Mouse (Mus musculus): ENCODE results near the gene Mmel1.

The Mmel1 gene

GRCm38 (mm10) chr4:154904185-154905071 lies 35.0 kb downstream of the Mmel1 start:
- peak; percentile 68 to 74 for DNase-seq (ENCODE audit: low spot score in 2 of 2)

- peak; percentile 52 to 72 for DNase-seq (ENCODE audit: low spot score in 2 of 2)
Observed at GRCm38 (mm10) chr4:154907833-154908232, 38.4 kb downstream of the Mmel1 start.

GRCm38 (mm10) chr4:154908490-154908889 lies 39.1 kb downstream of the Mmel1 start:
- DNase-seq (ENCODE audit: low spot score in 2 of 2) = no peak

DNA sequence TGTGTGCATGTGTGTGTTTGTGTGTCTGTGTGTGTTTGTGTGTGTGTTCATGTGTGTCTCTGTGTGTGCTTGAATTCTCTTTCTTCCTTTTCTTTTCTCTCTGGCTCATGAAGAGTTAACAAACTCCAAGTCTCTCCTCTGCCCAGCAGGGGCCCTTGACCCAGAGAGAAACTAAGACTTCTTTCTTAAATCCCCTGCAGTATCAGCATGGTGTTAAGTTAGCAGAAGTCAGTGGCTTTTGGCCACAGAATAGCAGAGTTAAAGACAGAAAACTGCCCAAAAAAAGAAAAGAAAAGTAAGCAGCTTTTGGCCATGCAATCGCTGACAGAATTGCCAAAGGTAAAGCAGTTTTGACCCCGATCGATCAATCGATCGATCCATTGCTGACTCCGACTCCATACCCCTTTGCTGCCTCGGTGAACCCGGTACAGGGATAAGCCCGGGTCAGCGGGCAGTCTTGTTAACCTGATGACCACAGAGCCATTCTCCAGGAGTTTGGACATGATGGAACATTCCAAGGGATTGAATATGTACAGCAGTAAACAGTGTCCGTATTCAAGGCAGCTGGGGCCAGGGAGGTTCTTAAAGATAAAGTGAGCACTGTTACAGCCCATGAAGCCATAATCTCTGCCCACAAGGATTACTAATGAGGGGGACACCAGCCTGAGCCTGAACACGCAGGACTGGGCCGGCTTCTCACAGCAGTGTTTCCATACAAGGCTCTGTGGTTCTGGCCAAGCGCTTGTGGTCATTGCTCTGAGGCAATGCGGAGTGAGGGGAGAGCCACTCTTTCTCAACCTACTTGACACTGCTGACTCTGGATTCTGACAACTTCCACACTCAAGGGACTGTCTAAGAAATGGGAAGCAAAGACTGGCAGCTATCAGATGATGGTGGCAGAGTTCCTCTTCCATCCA lies 41.5 kb downstream of the Mmel1 start:
- DNase-seq (ENCODE audit: low spot score in 2 of 2) = no peak

DNA sequence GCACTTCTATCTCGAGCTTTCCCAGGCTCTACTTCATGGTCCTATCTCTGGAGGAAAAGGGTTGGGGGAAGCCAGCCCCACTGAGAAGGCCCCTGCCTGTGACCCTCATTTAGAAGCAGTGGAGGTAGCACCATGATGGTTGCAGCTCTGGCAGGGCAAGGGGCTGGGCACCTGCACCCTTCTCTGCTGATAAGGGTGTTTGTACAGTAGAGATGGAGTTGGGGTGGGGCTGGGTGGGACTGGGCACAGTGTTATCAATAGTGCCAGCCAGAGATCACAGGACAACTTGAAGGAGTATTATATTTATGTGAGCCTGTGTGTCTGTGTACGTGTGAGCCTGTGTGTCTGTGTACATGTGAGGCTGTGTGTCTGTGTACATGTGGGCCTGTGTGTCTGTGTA lies 42.3 kb downstream of the Mmel1 start:
- no peak for DNase-seq (ENCODE audit: low spot score in 2 of 2)

DNA sequence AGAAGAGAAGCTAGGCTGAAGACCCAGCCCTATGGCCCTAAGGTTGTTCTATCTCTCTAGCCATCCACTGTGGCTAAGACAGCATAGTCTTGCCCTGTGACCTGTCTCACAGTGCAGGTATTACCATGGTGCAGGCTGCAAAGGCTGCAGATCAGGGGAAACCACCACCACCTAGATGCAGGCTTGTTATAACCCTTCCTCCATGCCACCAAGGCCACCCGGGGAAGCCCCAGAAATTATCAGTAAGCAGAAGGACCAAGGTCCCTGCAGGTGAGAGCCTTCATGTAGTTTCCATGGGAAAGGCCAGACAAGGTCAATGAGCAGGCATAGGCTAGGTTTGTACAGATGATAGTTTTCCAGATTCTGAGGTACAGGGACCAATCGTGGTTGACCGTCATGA lies 44.5 kb downstream of the Mmel1 start:
- no peak for DNase-seq (ENCODE audit: low spot score in 2 of 2)

DNA sequence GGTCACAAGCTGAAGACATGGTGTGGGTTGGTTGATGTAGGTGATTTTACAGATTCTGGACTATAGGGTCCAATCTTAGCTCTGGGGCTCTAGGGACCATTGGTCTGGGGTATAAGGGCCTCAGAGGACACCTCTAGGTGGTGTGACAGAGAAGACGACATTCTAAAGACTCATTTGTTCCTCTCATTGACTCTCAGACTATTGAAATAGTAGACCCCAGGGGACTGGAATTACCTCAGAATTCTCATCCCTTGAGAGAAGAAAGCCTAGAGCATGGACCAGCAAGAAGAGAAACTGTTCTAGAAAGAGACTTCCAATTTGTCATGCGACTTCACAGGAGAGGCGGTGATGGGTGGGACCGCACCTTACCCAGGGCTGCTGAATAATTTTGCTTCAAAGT lies 44.9 kb downstream of the Mmel1 start:
- no peak for DNase-seq (ENCODE audit: low spot score in 2 of 2)

GRCm38 (mm10) chr4:154914707-154915106 lies 45.3 kb downstream of the Mmel1 start:
- no peak for DNase-seq (ENCODE audit: low spot score in 2 of 2)

- DNase-seq (ENCODE audit: low spot score in 2 of 2) = no peak
Observed at GRCm38 (mm10) chr4:154915286-154915685, 45.9 kb downstream of the Mmel1 start.

DNA sequence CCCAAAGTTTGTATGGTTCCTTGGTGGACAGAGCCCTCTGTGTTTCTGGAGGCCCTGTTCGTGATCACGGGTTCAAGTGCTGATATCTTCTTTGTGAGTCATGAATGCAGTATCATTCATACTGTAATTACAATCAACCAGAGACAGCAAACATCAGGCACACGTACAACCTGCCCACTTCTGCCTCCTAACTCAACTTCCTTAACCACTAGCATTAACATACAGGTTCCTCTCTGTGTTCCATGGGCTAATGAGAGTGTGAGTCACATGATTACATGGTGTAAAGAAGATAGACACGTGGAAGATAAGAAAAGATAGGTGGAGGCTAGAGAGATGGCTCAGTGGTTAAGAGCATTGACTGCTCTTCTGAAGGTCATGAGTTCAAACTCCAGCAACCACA lies 47.3 kb downstream of the Mmel1 start:
- no peak for DNase-seq (ENCODE audit: low spot score in 2 of 2)

DNA sequence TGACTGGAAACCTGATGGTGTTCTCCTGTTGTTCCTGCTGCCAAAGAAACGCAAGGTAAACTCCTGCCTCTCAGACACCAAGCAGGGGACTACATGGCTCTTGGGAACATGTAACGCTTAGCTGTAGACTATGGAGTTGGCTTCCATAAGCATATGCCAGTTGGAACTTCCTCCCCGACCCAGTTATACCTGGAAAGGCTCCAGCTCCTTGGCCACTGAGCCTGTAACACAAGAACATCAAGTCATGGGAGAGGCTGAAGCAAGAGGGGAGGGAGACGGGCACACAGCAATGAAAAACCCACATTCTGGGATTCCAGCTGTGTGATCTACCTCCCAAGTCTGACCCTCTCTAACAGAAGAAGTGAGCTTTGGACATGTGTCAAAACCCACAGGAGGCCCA lies 52.9 kb downstream of the Mmel1 start:
- DNase-seq (ENCODE audit: low spot score in 2 of 2) = no peak

DNA sequence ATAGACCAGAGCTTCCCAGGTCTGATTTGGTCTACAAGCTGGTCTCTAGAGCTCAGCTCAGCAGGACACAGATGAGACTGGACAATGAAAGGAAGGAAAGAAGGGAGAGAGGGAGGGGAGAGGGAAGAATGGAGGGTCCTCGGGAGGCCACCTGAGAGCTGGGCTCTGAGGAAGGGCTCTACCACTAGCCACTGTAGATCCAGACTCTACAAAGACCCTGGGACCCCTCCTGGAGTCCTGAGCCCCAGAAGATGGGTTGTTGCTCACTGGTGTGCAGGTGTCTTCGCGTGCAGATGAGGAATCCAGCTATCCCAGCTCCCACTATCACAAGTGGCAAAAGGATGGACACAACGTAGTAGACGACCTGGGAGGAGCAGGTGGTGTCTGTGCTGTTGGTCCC lies 53.5 kb downstream of the Mmel1 start:
- DNase-seq (ENCODE audit: low spot score in 2 of 2) = no peak

- no peak for DNase-seq (ENCODE audit: low spot score in 2 of 2)
Observed at GRCm38 (mm10) chr4:154925413-154925812, 56.0 kb downstream of the Mmel1 start.

GRCm38 (mm10) chr4:154926969-154927898 lies 57.8 kb downstream of the Mmel1 start:
- DNase-seq (ENCODE audit: low spot score in 2 of 2) = no peak

DNA sequence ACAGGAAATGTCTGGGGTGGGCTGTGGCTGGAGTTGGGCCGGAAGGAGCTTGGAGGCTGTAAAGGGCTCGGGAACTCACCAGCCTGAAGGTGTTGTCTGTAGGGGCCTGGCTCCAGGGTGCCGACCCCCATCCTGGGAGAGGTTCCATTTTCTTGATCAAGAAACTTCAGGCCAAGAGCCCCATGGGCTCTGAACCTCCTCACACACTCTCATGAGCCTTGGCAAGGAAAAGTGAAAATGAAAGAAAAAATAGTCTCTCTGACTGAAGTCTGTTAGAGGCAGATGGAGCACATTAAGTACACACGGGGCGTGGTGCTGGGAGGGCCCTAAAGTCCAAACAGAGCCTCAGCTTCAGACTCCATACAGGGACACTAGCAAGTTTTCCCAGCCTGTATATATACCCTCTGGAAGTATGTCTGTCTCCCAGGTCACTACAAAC lies 58.5 kb downstream of the Mmel1 start:
- DNase-seq (ENCODE audit: low spot score in 2 of 2) = no peak

- no peak for DNase-seq (ENCODE audit: low spot score in 2 of 2)
Observed at GRCm38 (mm10) chr4:154928395-154929087, 59.2 kb downstream of the Mmel1 start, which contains the start of gene Tnfrsf14. Tnfrsf14 (minus strand) TSS chr4:154928563.

DNA sequence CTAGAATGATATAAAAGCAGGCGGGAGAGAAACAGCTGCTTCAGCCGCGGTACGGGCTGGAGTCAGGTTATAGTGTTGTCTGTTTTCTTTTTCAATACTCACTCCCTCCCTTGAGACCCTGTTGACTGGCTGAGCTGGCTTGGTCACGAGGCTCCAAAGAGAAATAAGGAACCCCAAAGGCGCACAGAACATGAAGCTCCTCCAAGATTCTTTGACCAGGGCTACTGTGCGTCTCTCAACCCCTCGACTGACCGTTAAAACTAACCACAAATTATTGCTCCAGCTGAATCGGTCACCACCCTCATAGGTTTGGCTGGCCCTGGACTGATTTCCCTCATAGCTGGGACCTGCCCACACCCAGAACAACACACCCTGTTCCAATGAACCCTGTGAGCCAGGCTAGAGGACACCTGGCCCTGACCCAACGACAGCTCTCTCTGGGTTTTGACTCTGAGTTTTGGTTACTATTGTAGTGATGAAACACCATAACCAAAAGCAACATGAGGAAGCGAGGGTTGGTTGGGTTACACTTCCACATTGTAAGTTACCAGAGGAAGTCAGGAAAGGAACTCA lies 59.8 kb downstream of the Mmel1 start:
- no peak for DNase-seq (ENCODE audit: low spot score in 2 of 2)

- DNase-seq (ENCODE audit: low spot score in 2 of 2) = no peak
Observed at GRCm38 (mm10) chr4:154933306-154933907, 64.0 kb downstream of the Mmel1 start.

DNA sequence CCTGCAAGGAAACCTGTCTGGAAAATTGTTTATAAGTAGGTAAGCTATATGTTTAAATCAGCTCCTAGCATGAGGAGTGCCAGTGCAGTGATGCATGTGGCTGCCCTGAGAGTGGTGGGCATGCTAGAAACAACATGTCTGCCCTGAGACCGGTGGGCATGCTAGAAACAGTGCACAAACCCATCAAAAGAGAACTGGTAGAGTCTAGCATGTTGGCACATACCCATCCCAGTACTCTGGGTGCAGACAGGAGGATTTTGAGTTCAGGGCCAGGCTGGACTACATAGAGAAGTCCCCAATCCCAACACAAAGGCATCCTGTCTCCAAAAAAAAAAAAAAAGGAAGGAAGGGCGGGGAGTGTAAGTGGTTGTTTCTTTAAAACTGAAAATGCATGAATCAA lies 65.4 kb downstream of the Mmel1 start:
- no peak for DNase-seq (ENCODE audit: low spot score in 2 of 2)

GRCm38 (mm10) chr4:154935788-154936187 lies 66.4 kb downstream of the Mmel1 start:
- no peak for DNase-seq (ENCODE audit: low spot score in 2 of 2)

Measured in urinary bladder, postnatal 4 days (tissue).